Mouse (Mus musculus): Measurements from ENCODE around the gene Ndc80.
A peak's percentile ranks its signal among the peaks of the same experiment; 100 is the strongest.
"Not testable (repeated sequence)": the region's sequence is repeated elsewhere in the genome, so short reads cannot be mapped to it uniquely, and the experiment has no call there.

Ndc80 gene

DNA sequence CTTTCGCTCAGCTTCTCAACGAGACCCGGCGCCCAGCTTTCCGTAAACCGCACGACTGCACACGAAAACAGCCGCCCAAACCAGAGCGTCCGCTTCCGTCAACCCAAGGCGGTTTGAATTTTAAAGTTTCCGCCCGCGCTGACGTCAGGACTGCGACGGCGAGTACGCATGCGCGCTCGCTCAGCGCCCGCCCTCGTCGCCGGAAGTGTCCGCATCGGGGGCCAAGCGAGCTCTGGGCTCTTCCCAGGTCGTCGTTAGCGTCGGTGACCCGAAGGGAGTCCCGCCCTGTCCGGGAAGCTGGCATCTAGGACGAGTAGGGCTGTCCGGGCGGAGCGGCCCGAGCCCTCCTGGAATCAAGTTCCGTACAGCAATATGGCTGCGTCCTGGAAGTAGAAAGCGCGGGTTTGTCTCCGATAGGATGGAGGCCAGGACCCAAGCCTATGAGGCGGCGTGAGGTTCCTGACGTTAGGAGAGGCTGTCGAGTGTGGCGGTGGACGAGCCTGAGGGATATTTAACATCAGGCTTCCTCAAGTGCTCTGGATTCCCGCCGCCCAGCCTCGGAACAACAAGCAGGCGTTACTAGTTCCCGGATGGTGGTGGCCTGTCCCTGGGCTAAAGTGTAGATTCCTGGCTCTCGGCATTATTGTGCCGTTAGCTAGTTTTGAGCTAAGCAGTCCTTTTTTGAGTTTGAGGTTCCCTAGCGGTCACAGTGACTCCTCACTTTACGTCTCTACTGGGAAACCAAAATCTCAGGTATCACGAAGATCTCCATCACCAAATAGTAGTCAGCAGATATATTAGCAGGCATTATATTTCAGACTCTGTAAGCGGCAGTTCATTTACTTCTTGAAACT, at the start of gene Ndc80:
TSS of gene Ndc80 (minus strand) at position 147 of the 854 bp plus-strand sequence.
- DNase-seq (ENCODE audit: low spot score), result peak; percentile 94

GRCm38 (mm10) chr17:71561631-71562030, 35.0 kb upstream of the Ndc80 start:
- DNase-seq (ENCODE audit: low spot score), result no peak

GRCm38 (mm10) chr17:71552901-71553300, 26.2 kb upstream of the Ndc80 start:
- DNase-seq (ENCODE audit: low spot score), result no peak

DNA sequence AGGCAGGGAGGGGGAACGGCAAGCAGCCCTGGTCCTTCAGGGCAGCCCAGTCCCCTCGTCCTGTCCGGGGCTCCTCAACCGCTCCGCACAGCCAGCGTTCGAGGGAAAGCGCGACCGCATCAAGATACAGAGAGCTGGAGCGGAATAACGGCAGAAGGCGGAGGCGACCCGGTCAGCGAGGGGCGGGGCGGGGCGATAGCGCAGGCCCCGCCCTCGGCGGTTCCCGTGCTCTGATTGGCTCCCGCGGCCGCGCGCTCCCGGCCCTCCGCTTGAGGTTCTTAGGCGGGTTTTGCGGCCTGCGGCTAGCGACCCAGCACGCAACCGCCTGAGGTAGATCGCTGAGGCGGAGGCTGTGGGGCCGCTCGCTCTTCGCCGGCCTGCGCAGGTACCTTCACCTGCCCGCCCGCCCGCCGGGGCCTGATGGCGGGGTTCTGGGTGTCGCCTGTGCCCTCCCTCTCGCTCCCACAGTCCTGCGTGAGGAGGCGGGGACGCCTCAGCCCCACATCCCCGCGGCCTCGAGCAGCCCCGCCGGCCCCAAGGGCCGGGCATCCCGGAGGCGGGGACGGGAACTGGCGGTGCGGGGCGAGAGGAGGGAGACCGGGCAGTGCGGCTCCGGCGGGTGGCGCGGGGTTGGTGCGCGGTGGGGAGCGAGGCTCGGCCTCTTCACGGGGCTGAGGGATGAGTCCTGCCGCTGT, 25.2 kb upstream of the Ndc80 start, which contains the start of gene Spdya:
TSS of gene Spdya (plus strand) at position 305 of the 695 bp plus-strand sequence.
- DNase-seq (ENCODE audit: low spot score), result peak; percentile 72

- DNase-seq (ENCODE audit: low spot score), result no peak
Observed at GRCm38 (mm10) chr17:71551350-71551749, 24.7 kb upstream of the Ndc80 start.

DNA sequence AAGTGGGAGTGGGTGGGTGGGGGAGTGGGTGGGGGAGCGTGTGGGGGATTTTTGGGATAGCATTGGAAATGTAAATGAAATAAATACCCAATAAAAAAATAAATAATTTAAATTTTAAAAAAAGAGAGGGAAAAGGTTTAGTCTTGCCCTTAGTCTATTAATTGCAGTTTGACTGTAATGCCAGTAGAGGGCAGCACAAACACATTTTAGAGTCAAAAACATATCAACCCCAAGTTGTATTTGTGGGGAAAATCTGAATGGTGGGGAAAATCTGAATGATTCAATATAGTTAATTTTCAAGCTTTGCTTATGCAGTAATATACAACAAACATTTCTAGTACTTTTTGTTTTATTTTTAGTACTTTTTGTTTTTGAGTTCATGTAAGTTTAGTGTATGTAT, 21.9 kb upstream of the Ndc80 start:
- DNase-seq (ENCODE audit: low spot score), result no peak

DNA sequence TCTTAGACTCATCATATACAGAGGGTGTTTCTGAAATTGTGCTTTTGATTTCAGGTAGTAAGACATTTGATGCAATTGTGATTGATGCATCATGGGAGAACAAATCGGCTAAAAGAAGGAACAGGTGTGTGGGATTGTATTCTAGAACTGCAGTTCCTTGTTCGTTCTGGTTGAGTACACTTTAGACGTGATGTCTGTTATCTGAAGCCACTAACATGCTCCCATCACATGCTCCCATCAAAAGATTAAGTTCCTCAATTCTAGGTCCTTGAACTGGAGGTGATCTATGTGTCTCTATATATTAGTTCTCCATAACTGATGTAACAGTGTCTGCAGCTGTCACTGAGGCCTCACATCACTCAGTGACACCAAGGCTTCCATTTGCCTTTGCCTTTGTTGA, 10.5 kb upstream of the Ndc80 start:
- DNase-seq (ENCODE audit: low spot score), result no peak

- DNase-seq (ENCODE audit: low spot score), result not testable (repeated sequence)
Observed at GRCm38 (mm10) chr17:71535595-71535994, 8.9 kb upstream of the Ndc80 start.

GRCm38 (mm10) chr17:71528042-71528441, 1.4 kb upstream of the Ndc80 start:
- DNase-seq (ENCODE audit: low spot score), result no peak

GRCm38 (mm10) chr17:71526302-71526708, 352 bp downstream of the Ndc80 start:
- no peak for DNase-seq (ENCODE audit: low spot score)

DNA sequence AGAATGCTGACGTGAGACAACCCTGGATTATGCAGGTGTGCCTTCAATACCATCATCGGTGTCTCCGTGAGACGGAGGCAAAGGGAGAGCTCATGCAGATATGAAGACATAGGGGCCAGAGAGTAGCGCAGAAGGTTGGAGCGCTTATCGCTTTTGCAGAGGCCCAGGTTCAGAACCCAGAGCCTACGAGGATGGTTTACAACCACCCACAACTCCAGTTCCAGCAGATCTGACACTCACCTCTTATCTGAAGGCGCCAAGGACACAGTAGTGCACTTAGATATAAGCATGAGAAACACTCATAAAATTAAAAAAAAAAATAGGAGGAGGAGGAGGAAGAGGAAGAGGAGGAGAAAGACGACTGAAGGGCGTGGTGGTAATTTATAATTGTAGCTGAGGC, 16.4 kb downstream of the Ndc80 start:
- DNase-seq (ENCODE audit: low spot score), result no peak

- no peak for DNase-seq (ENCODE audit: low spot score)
Observed at GRCm38 (mm10) chr17:71506832-71507231, 19.8 kb downstream of the Ndc80 start.

GRCm38 (mm10) chr17:71495784-71496183, 30.9 kb downstream of the Ndc80 start:
- no peak for DNase-seq (ENCODE audit: low spot score)

DNA sequence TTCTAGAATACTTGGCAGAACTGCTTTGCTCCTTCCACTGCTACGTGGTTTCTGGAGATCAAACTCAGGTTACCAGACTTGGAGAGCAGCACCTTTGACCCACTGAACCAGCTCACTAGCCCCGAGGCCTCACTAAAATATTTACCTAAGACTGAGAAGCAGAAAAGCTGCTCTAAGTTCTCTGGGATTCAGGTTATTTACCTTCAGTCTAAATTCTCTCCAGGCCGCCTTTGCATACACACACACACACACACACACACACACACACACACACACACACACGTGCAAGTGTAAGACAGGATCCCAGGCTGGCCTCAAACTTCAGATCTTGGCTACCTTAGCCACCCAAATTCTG, 35.3 kb downstream of the Ndc80 start:
- DNase-seq (ENCODE audit: low spot score), result no peak

GRCm38 (mm10) chr17:71490666-71491331, 35.9 kb downstream of the Ndc80 start:
- no peak for DNase-seq (ENCODE audit: low spot score)

GRCm38 (mm10) chr17:71489703-71490461, 36.8 kb downstream of the Ndc80 start:
- DNase-seq (ENCODE audit: low spot score), result no peak

- no peak for DNase-seq (ENCODE audit: low spot score)
Observed at GRCm38 (mm10) chr17:71486231-71486851, 40.3 kb downstream of the Ndc80 start.

DNA sequence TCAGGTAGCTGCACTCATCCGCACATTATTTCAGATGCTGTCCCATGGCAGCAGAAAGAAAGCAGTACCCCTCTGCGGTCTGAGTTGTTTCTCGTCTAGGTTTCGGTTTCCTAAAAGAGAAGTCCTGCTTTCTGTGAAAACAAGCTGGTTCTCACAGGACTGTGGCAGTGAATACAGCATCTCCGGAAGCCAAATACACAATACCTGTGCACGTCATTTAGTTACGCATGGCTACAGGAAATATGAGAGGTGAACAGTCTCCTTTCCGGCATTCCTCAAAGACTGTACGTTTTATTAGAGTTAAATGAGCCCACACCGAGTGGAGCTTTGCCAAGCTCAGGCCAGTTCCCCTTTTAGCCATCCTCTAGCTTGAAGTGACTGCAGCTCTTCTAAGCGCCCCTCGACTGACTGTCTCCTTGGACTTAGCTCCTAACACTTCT, 40.8 kb downstream of the Ndc80 start:
- DNase-seq (ENCODE audit: low spot score), result no peak

- no peak for DNase-seq (ENCODE audit: low spot score)
Observed at GRCm38 (mm10) chr17:71484711-71485110, 41.9 kb downstream of the Ndc80 start.

- no peak for DNase-seq (ENCODE audit: low spot score)
Observed at GRCm38 (mm10) chr17:71483418-71484060, 43.1 kb downstream of the Ndc80 start.

DNA sequence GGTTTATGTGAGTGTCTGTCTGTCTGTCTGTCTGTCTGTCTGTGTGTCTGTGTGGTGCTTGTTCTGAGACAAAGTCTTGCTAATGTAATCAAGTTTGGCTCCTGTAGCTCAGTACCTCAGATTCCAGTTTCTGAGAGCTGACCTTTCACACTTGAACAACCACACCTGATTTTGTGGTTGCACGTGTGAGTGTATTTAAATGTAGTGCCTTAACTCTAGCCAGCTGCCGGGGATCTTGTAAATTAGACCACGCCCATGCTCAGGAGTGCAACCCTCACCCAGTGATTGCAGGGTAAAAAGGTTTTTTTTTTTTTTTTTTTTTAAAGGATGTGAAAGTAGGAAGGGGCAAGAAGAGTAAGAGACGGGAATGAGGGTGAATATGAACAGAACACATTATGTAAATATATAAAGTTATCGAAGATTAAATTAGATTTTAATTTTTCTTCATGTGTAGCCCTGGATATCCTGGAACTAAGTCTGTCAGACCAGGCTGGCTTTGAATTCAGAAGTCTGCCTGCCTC, 47.2 kb downstream of the Ndc80 start:
- DNase-seq (ENCODE audit: low spot score), result no peak
